In genomic region chr5:142443994-142444393, GRCm38 (mm10) we compare ENCODE assay signal across 14 mouse cellular contexts. TPM values are rescaled to one million over a fixed set of nuclear protein-coding genes. Genes with fewer than 3 reads are reported as not detected.
DNase-seq lines count a peak whose midpoint lies in the region; ATAC-seq lines count a peak whose summit lies in the region.
"Had no signal": no experiment of that assay in that cellular context is flagged by ENCODE, and none has a peak within 500 bp of the region (broad histone marks: within the 10 kb centered on the region; RNA-seq: fewer than 3 reads in every experiment).

No protein-coding gene starts in this region.

- peaks cover 9% of the 10 kb centered on the region for H3K36me3 ChIP-seq in hindbrain, embryonic 10.5 days
- no peaks in the 10 kb centered on the region for H3K36me3 ChIP-seq in hindbrain, embryonic 16.5 days (ENCODE audit: control insufficient read depth, insufficient read depth, low read length)
- H3K36me3 ChIP-seq in midbrain, embryonic 13.5 days = 0 out of 2 replicates have a peak, but pooled peaks cover 3% of the 10 kb centered on the region
- H3K36me3 ChIP-seq in midbrain, embryonic 14.5 days (ENCODE audit: control insufficient read depth, insufficient read depth, low read length) = peaks cover 4% of the 10 kb centered on the region; the same call in 1 of the 2 replicates
- H3K36me3 ChIP-seq in limb, embryonic 10.5 days = peaks cover 7% of the 10 kb centered on the region

- H3K4me3 ChIP-seq in hindbrain, embryonic 10.5 days = no peak overlapping the region
- H3K4me3 ChIP-seq in hindbrain, embryonic 16.5 days (ENCODE audit: low read length) = no peak overlapping the region
- no peak overlapping the region for H3K4me3 ChIP-seq in midbrain, embryonic 13.5 days (replicated peaks)
- H3K4me3 ChIP-seq in midbrain, embryonic 14.5 days (replicated peaks; ENCODE audit: low read depth, low read length) = no peak overlapping the region
- no peak overlapping the region for H3K4me3 ChIP-seq in limb, embryonic 10.5 days
- H3K4me3 ChIP-seq: left cerebral cortex, adult 2 months had no signal

- no peaks in the 10 kb centered on the region for H3K27me3 ChIP-seq in hindbrain, embryonic 10.5 days (ENCODE audit: insufficient read depth, poor library complexity, severe bottlenecking)
- H3K27me3 ChIP-seq in hindbrain, embryonic 16.5 days (replicated peaks; ENCODE audit: control insufficient read depth, insufficient read depth, low read length) = no peaks in the 10 kb centered on the region
- H3K27me3 ChIP-seq in midbrain, embryonic 13.5 days = no peaks in the 10 kb centered on the region
- H3K27me3 ChIP-seq in midbrain, embryonic 14.5 days (ENCODE audit: control insufficient read depth, insufficient read depth, low read length) = no peaks in the 10 kb centered on the region
- H3K27me3 ChIP-seq in limb, embryonic 10.5 days (ENCODE audit: low read depth, poor library complexity, severe bottlenecking) = no peaks in the 10 kb centered on the region
- H3K27me3 ChIP-seq: megakaryocyte, embryonic 14.5 days had no signal

- H3K9ac ChIP-seq in hindbrain, embryonic 16.5 days (ENCODE audit: low read depth, low read length) = no peak overlapping the region
- H3K9ac ChIP-seq in midbrain, embryonic 13.5 days (replicated peaks) = 0 out of 2 replicates have a peak overlapping the region, but pooled peaks have one; percentile 11
- no peak overlapping the region for H3K9ac ChIP-seq in midbrain, embryonic 14.5 days (replicated peaks; ENCODE audit: low read length)
- H3K9ac ChIP-seq: lung, embryonic 14.5 days had no signal

- no peaks in the 10 kb centered on the region for H3K9me3 ChIP-seq in hindbrain, embryonic 10.5 days
- no peaks in the 10 kb centered on the region for H3K9me3 ChIP-seq in hindbrain, embryonic 16.5 days (ENCODE audit: control insufficient read depth, low read length)
- H3K9me3 ChIP-seq in midbrain, embryonic 13.5 days = no peaks in the 10 kb centered on the region
- no peaks in the 10 kb centered on the region for H3K9me3 ChIP-seq in midbrain, embryonic 14.5 days (ENCODE audit: control insufficient read depth, low read length)
- H3K9me3 ChIP-seq in limb, embryonic 10.5 days (replicated peaks) = no peaks in the 10 kb centered on the region
- H3K9me3 ChIP-seq: megakaryocyte, embryonic 14.5 days had no signal

- no peak for DNase-seq in hindbrain, embryonic 10.5 days (ENCODE audit: low spot score)
- DNase-seq in midbrain, embryonic 14.5 days = no peak
- DNase-seq in limb, embryonic 10.5 days (ENCODE audit: low spot score) = no peak
- no peak for DNase-seq in c-Kit-positive CD71-positive TER-119-positive erythroid progenitor cells, embryonic 14.5 days (ENCODE audit: low spot score)
- DNase-seq in cerebellum, adult 9-10 months = no peak
- DNase-seq: cerebellum, adult 11-12 months had no signal

- peak overlapping the region; percentile 77 for H3K27ac ChIP-seq in hindbrain, embryonic 10.5 days
- no peak overlapping the region for H3K27ac ChIP-seq in hindbrain, embryonic 16.5 days (ENCODE audit: low read depth, low read length)
- no peak overlapping the region for H3K27ac ChIP-seq in midbrain, embryonic 13.5 days
- no peak overlapping the region for H3K27ac ChIP-seq in midbrain, embryonic 14.5 days (replicated peaks; ENCODE audit: low read depth, low read length)
- peak overlapping the region; percentile 68 for H3K27ac ChIP-seq in limb, embryonic 10.5 days
- H3K27ac ChIP-seq: left cerebral cortex, adult 2 months had no signal

- H3K4me1 ChIP-seq in hindbrain, embryonic 10.5 days (replicated peaks) = peaks cover 93% of the 10 kb centered on the region
- peaks cover 31% of the 10 kb centered on the region for H3K4me1 ChIP-seq in hindbrain, embryonic 16.5 days (ENCODE audit: control insufficient read depth, insufficient read depth, low read depth, low read length)
- peaks cover 71% of the 10 kb centered on the region for H3K4me1 ChIP-seq in midbrain, embryonic 13.5 days (replicated peaks)
- H3K4me1 ChIP-seq in midbrain, embryonic 14.5 days (ENCODE audit: control insufficient read depth, insufficient read depth, low read length) = peaks cover 35% of the 10 kb centered on the region
- H3K4me1 ChIP-seq in limb, embryonic 10.5 days = peaks cover 85% of the 10 kb centered on the region

- 79% methylated on average over 14 of the region's 14 CpGs for WGBS in hindbrain, embryonic 10.5 days
- 75% methylated on average over 14 of the region's 14 CpGs for WGBS in hindbrain, embryonic 16.5 days
- 73% methylated on average over 14 of the region's 14 CpGs for WGBS in midbrain, embryonic 13.5 days
- WGBS in midbrain, embryonic 14.5 days = 71% methylated on average over 14 of the region's 14 CpGs
- 78% methylated on average over 14 of the region's 14 CpGs for WGBS in limb, embryonic 10.5 days

- no peak for ATAC-seq in hindbrain, embryonic 16.5 days
- ATAC-seq in midbrain, embryonic 13.5 days = no peak
- no peak for ATAC-seq in midbrain, embryonic 14.5 days (ENCODE audit: low FRiP score, low TSS enrichment)
- ATAC-seq: CD4-positive, CD25-positive, alpha-beta regulatory T cell, adult 4 months; forebrain, embryonic 16.5 days; inflammation-experienced regulatory T-cells, adult 6 months had no signal

- H3K4me2 ChIP-seq in hindbrain, embryonic 16.5 days (ENCODE audit: low read length) = no peak overlapping the region
- H3K4me2 ChIP-seq in midbrain, embryonic 13.5 days (replicated peaks) = no peak overlapping the region
- H3K4me2 ChIP-seq in midbrain, embryonic 14.5 days (ENCODE audit: low read length) = no peak overlapping the region
- H3K4me2 ChIP-seq: lung, embryonic 14.5 days had no signal

RNA-seq across cellular contexts. Expression of gene Ap5z1, which starts 19.8 kb away (rescaled TPM):
- polyA plus RNA-seq in hindbrain, embryonic 10.5 days (2016; fragmentation: Nextera tagmentation; extraction: Ambion mirVana) = 13.5 and 16.9 TPM in 2 replicates
- polyA plus RNA-seq in hindbrain, embryonic 16.5 days (2015; fragmentation: Nextera tagmentation; extraction: Ambion mirVana) = 12.3 and 13.7 TPM in 2 replicates
- polyA plus RNA-seq in midbrain, embryonic 13.5 days (2015; fragmentation: Nextera tagmentation; extraction: Ambion mirVana) = 14.3 and 14.8 TPM in 2 replicates
- 12.6 and 13.9 TPM in 2 replicates for polyA plus RNA-seq in midbrain, embryonic 14.5 days (2014; fragmentation: Nextera tagmentation; extraction: Ambion mirVana)
- polyA plus RNA-seq in limb, embryonic 10.5 days (2016; fragmentation: Nextera tagmentation; extraction: Ambion mirVana) = 11.2 and 16.2 TPM in 2 replicates

RNA-seq across cellular contexts. Expression of gene Foxk1, which starts 42.7 kb away (rescaled TPM):
- 5.2 and 5.5 TPM in 2 replicates for polyA plus RNA-seq in hindbrain, embryonic 10.5 days (2016; fragmentation: Nextera tagmentation; extraction: Ambion mirVana)
- polyA plus RNA-seq in hindbrain, embryonic 16.5 days (2015; fragmentation: Nextera tagmentation; extraction: Ambion mirVana) = 3.1 and 5.1 TPM in 2 replicates
- polyA plus RNA-seq in midbrain, embryonic 13.5 days (2015; fragmentation: Nextera tagmentation; extraction: Ambion mirVana) = 4.8 and 5.1 TPM in 2 replicates
- polyA plus RNA-seq in midbrain, embryonic 14.5 days (2014; fragmentation: Nextera tagmentation; extraction: Ambion mirVana) = 4.2 and 4.6 TPM in 2 replicates
- polyA plus RNA-seq in limb, embryonic 10.5 days (2016; fragmentation: Nextera tagmentation; extraction: Ambion mirVana) = 3.5 and 4.5 TPM in 2 replicates

Comparison
In these comparisons a context has a peak if more than half of its experiments do, and no peak if none do; other contexts are left out.
1. H3K27ac ChIP-seq: peak in hindbrain, embryonic 10.5 days (single experiment) and limb, embryonic 10.5 days (single experiment); none in hindbrain, embryonic 16.5 days (single experiment), midbrain, embryonic 13.5 days (single experiment) and midbrain, embryonic 14.5 days (single experiment).